ENCODE assay signal across 9 mouse cellular contexts in genomic region chr11:116812793-116813529, GRCm38 (mm10). TPM values are rescaled to one million over a fixed set of nuclear protein-coding genes. Genes with fewer than 3 reads are reported as not detected.
DNase-seq lines count a peak whose midpoint lies in the region; ATAC-seq and TF ChIP-seq lines count a peak whose summit lies in the region.
"Had no signal": no experiment of that assay in that cellular context is flagged by ENCODE, and none has a peak within 500 bp of the region (broad histone marks: within the 10 kb centered on the region; RNA-seq: fewer than 3 reads in every experiment).

No protein-coding gene starts in this region.

- H3K9ac ChIP-seq in liver, embryonic 12.5 days, result no peak overlapping the region

- DNase-seq in gastrocnemius, adult 2 months, result no peak
- DNase-seq in gastrocnemius, postnatal 10 days, result no peak
- DNase-seq in embryo, embryonic 10 days (ENCODE audit: low spot score), result peak; percentile 66
- peak; percentile 70 to 73 for DNase-seq in heart, postnatal 10 days
- DNase-seq in spleen, adult 18-20 months, result no peak
- DNase-seq in gastrocnemius, postnatal 14 days, result no peak
- no peak for DNase-seq in spleen, postnatal 14 days (ENCODE audit: low spot score in 2 of 2)

- intact Hi-C loops in gastrocnemius, adult 2 months (cut with DNase I), result no loop called here
- intact Hi-C loops in heart, postnatal 10 days (cut with DNase I), result no loop called here
- intact Hi-C loops in gastrocnemius, postnatal 14 days (cut with DNase I; ENCODE audit: low total_unique reads), result no loop called here

- no peak for TF ChIP-seq CTCF in gastrocnemius, adult 2 months (IDR thresholded peaks at IDR 0.05)

- H3K27ac ChIP-seq in gastrocnemius, adult 2 months, result peak overlapping the region; percentile 87
- H3K27ac ChIP-seq in liver, embryonic 12.5 days, result peak overlapping the region; percentile 18

- no peak overlapping the region for H3K4me2 ChIP-seq in liver, embryonic 12.5 days

- no peak for ATAC-seq in liver, embryonic 12.5 days

- H3K9me3 ChIP-seq in liver, embryonic 12.5 days (replicated peaks), result no peaks in the 10 kb centered on the region

- 66% methylated on average over 21 of the region's 21 CpGs for WGBS in liver, embryonic 12.5 days (ENCODE audit: insufficient replicate concordance)

- peaks cover 26% of the 10 kb centered on the region for H3K4me1 ChIP-seq in liver, embryonic 12.5 days

- H3K36me3 ChIP-seq in liver, embryonic 12.5 days, result no peaks in the 10 kb centered on the region

- peaks cover 26% of the 10 kb centered on the region for H3K27me3 ChIP-seq in liver, embryonic 12.5 days (replicated peaks)

- peak overlapping the region; percentile 17 for H3K4me3 ChIP-seq in gastrocnemius, adult 2 months
- no peak overlapping the region for H3K4me3 ChIP-seq in liver, embryonic 12.5 days
- H3K4me3 ChIP-seq: erythroblast, embryonic 14.5 days had no signal

RNA-seq across cellular contexts. Expression of gene Mxra7, which starts 14.9 kb away (rescaled TPM):
- total RNA-seq in gastrocnemius, adult 2 months (2021), result 10 to 100 TPM in 1 of 2 experiments, 1 to 10 TPM in 1; 6.7 to 12.7 TPM
- 10 to 100 TPM; 39.7 to 50.1 TPM for total RNA-seq in gastrocnemius, postnatal 10 days (2021)
- total RNA-seq in heart, postnatal 10 days (2021), result 10 to 100 TPM; 43.3 to 48.7 TPM
- polyA plus RNA-seq in liver, embryonic 12.5 days (2016; fragmentation: Nextera tagmentation; extraction: Ambion mirVana), result 6.9 and 7.2 TPM in 2 replicates
- total RNA-seq in gastrocnemius, postnatal 14 days (2021), result 10 to 100 TPM; 23.1 to 29.6 TPM

RNA-seq across cellular contexts. Expression of gene Mettl23, which starts 30.1 kb away (rescaled TPM):
- total RNA-seq in gastrocnemius, adult 2 months (2021), result 10 to 100 TPM; 35.4 to 42.9 TPM
- total RNA-seq in gastrocnemius, postnatal 10 days (2021), result 10 to 100 TPM; 28.4 to 32.5 TPM
- 10 to 100 TPM; 32.0 to 35.1 TPM for total RNA-seq in heart, postnatal 10 days (2021)
- polyA plus RNA-seq in liver, embryonic 12.5 days (2016; fragmentation: Nextera tagmentation; extraction: Ambion mirVana), result 47.6 and 49.5 TPM in 2 replicates
- 10 to 100 TPM; 24.1 to 24.7 TPM for total RNA-seq in gastrocnemius, postnatal 14 days (2021)

RNA-seq across cellular contexts. Expression of gene Jmjd6, which starts 30.3 kb away (rescaled TPM):
- 10 to 100 TPM; 21.7 to 30.4 TPM for total RNA-seq in gastrocnemius, adult 2 months (2021)
- total RNA-seq in gastrocnemius, postnatal 10 days (2021), result 10 to 100 TPM; 23.9 to 26.4 TPM
- total RNA-seq in heart, postnatal 10 days (2021), result 10 to 100 TPM; 33.3 to 37.8 TPM
- polyA plus RNA-seq in liver, embryonic 12.5 days (2016; fragmentation: Nextera tagmentation; extraction: Ambion mirVana), result 58.2 and 61.6 TPM in 2 replicates
- 10 to 100 TPM; 19.5 to 21.4 TPM for total RNA-seq in gastrocnemius, postnatal 14 days (2021)

RNA-seq across cellular contexts. Expression of gene St6galnac1, which starts 37.7 kb away (rescaled TPM):
- not detected for total RNA-seq in gastrocnemius, adult 2 months (2021)
- total RNA-seq in gastrocnemius, postnatal 10 days (2021), result not detected
- total RNA-seq in heart, postnatal 10 days (2021), result not detected
- polyA plus RNA-seq in liver, embryonic 12.5 days (2016; fragmentation: Nextera tagmentation; extraction: Ambion mirVana), result not detected in 2 replicates
- not detected for total RNA-seq in gastrocnemius, postnatal 14 days (2021)
- polyA plus RNA-seq: erythroblast, embryonic 14.5 days had no signal

RNA-seq across cellular contexts. Expression of gene Mfsd11, which starts 39.3 kb away (rescaled TPM):
- 10 to 100 TPM; 21.5 to 23.9 TPM for total RNA-seq in gastrocnemius, adult 2 months (2021)
- total RNA-seq in gastrocnemius, postnatal 10 days (2021), result 10 to 100 TPM; 29.9 to 31.3 TPM
- total RNA-seq in heart, postnatal 10 days (2021), result 10 to 100 TPM; 41.7 to 43.6 TPM
- polyA plus RNA-seq in liver, embryonic 12.5 days (2016; fragmentation: Nextera tagmentation; extraction: Ambion mirVana), result 13.6 and 15.0 TPM in 2 replicates
- total RNA-seq in gastrocnemius, postnatal 14 days (2021), result 10 to 100 TPM; 22.3 to 27.2 TPM

Comparison
In these comparisons a context has a peak if more than half of its experiments do, and no peak if none do; other contexts are left out.
1. DNase-seq: peak in embryo, embryonic 10 days (single experiment) and heart, postnatal 10 days (2 of 2); none in gastrocnemius, adult 2 months (single experiment), gastrocnemius, postnatal 10 days (single experiment), spleen, adult 18-20 months (0 of 2), gastrocnemius, postnatal 14 days (single experiment) and spleen, postnatal 14 days (0 of 2).